Comparison of ENCODE assay signal across 20 mouse cellular contexts in the genomic region with DNA sequence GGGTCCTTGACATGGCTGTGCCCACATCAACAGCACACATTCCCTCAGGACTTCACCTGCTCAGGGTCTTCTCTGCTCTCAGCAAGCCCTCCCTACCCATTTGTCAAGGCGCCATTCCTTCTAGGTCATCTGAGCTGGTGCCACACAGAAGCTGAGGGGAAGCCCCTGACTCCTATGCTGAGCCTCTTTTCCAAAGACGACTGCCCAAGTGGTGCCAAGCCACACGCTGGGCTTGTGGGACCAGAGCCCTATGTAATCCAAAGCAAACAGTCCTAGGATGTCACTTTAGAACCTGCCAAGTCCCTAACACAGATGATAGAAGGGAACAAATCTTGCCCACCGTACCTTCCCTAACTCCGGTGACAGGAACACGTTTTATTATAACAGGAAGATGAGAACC.
DNase-seq lines count a peak whose midpoint lies in the region; ATAC-seq and TF ChIP-seq lines count a peak whose summit lies in the region.
"Had no signal": no experiment of that assay in that cellular context is flagged by ENCODE, and none has a peak within 500 bp of the region (broad histone marks: within the 10 kb centered on the region; RNA-seq: fewer than 3 reads in every experiment).

No protein-coding gene starts in this region.

- H3K27me3 ChIP-seq in heart, embryonic 14.5 days (ENCODE audit: control insufficient read depth, insufficient read depth, low read length) = no peaks in the 10 kb centered on the region
- no peaks in the 10 kb centered on the region for H3K27me3 ChIP-seq in liver, embryonic 12.5 days (replicated peaks)
- no peaks in the 10 kb centered on the region for H3K27me3 ChIP-seq in liver, postnatal 0 days (ENCODE audit: insufficient read depth, low read length)
- H3K27me3 ChIP-seq in liver, embryonic 13.5 days = no peaks in the 10 kb centered on the region
- H3K27me3 ChIP-seq: forebrain, embryonic 15.5 days; hindbrain, embryonic 12.5 days; Patski had no signal

- H3K9ac ChIP-seq in heart, embryonic 14.5 days (ENCODE audit: low read length) = no peak overlapping the region
- no peak overlapping the region for H3K9ac ChIP-seq in liver, embryonic 12.5 days
- H3K9ac ChIP-seq in liver, postnatal 0 days (replicated peaks) = no peak overlapping the region
- H3K9ac ChIP-seq in liver, embryonic 13.5 days = no peak overlapping the region
- H3K9ac ChIP-seq: forebrain, embryonic 15.5 days; hindbrain, embryonic 12.5 days had no signal

- no peaks in the 10 kb centered on the region for H3K36me3 ChIP-seq in heart, embryonic 14.5 days (ENCODE audit: control insufficient read depth, insufficient read depth, low read length)
- no peaks in the 10 kb centered on the region for H3K36me3 ChIP-seq in liver, embryonic 12.5 days
- no peaks in the 10 kb centered on the region for H3K36me3 ChIP-seq in liver, postnatal 0 days (replicated peaks; ENCODE audit: insufficient read depth, low read length)
- no peaks in the 10 kb centered on the region for H3K36me3 ChIP-seq in liver, embryonic 13.5 days
- H3K36me3 ChIP-seq: forebrain, embryonic 15.5 days; hindbrain, embryonic 12.5 days; limb, embryonic 10.5 days had no signal

- H3K4me3 ChIP-seq in heart, embryonic 14.5 days (ENCODE audit: control insufficient read depth in 1 of 2, insufficient read depth in 1 of 2, low read depth in 1 of 2, low read length in 2 of 2) = no peak overlapping the region
- H3K4me3 ChIP-seq in liver, embryonic 12.5 days = no peak overlapping the region
- no peak overlapping the region for H3K4me3 ChIP-seq in liver, postnatal 0 days (ENCODE audit: low read depth, low read length)
- no peak overlapping the region for H3K4me3 ChIP-seq in liver, embryonic 13.5 days (replicated peaks)
- H3K4me3 ChIP-seq: forebrain, embryonic 15.5 days; hindbrain, embryonic 12.5 days; limb, embryonic 10.5 days had no signal

- no peak for TF ChIP-seq CTCF in liver, postnatal 0 days (IDR thresholded peaks at IDR 0.05; ENCODE audit: low read depth)

- peak overlapping the region; percentile 54; the same call in 1 of the 2 replicates for H3K4me2 ChIP-seq in heart, embryonic 14.5 days (ENCODE audit: low read length)
- no peak overlapping the region for H3K4me2 ChIP-seq in liver, embryonic 12.5 days
- no peak overlapping the region for H3K4me2 ChIP-seq in liver, postnatal 0 days (ENCODE audit: low read depth, low read length)
- no peak overlapping the region for H3K4me2 ChIP-seq in liver, embryonic 13.5 days
- H3K4me2 ChIP-seq: forebrain, embryonic 15.5 days; hindbrain, embryonic 12.5 days had no signal

- ATAC-seq in heart, embryonic 14.5 days (ENCODE audit: insufficient number of reproducible peaks, insufficient read depth, low FRiP score, low read depth) = no peak
- no peak for ATAC-seq in liver, embryonic 12.5 days
- no peak for ATAC-seq in liver, postnatal 0 days
- no peak for ATAC-seq in liver, embryonic 13.5 days (ENCODE audit: low read depth)
- ATAC-seq: forebrain, embryonic 15.5 days; inflammation-experienced regulatory T-cells, adult 6 months; Patski had no signal

- no peaks in the 10 kb centered on the region for H3K9me3 ChIP-seq in heart, embryonic 14.5 days (ENCODE audit: control insufficient read depth, low read length)
- H3K9me3 ChIP-seq in liver, embryonic 12.5 days (replicated peaks) = no peaks in the 10 kb centered on the region
- H3K9me3 ChIP-seq in liver, postnatal 0 days (ENCODE audit: low read length) = no peaks in the 10 kb centered on the region
- no peaks in the 10 kb centered on the region for H3K9me3 ChIP-seq in liver, embryonic 13.5 days (replicated peaks)
- H3K9me3 ChIP-seq: forebrain, embryonic 15.5 days; hindbrain, embryonic 12.5 days; limb, embryonic 10.5 days had no signal

- peaks cover 50 to 67% of the 10 kb centered on the region in 2 experiments for H3K4me1 ChIP-seq in heart, embryonic 14.5 days (ENCODE audit: control insufficient read depth in 2 of 2, insufficient read depth in 2 of 2, low read length in 2 of 2)
- H3K4me1 ChIP-seq in liver, embryonic 12.5 days = peaks cover 74% of the 10 kb centered on the region
- peaks cover 13% of the 10 kb centered on the region for H3K4me1 ChIP-seq in liver, postnatal 0 days (ENCODE audit: insufficient read depth)
- peaks cover 83% of the 10 kb centered on the region for H3K4me1 ChIP-seq in liver, embryonic 13.5 days (replicated peaks)

- DNase-seq in heart, adult 18-20 months = no peak
- no peak for DNase-seq in liver, postnatal 0 days
- DNase-seq in liver, embryonic 13.5 days = no peak
- DNase-seq in skeletal muscle tissue, adult 2 months (ENCODE audit: low read depth, low spot score) = peak; percentile 67
- no peak for DNase-seq in embryo, embryonic 11 days
- DNase-seq: adrenal gland, adult 8-10 months; cerebellum, adult 9-11 months; gastrocnemius, postnatal 36 days; kidney, adult 2 months; kidney, postnatal 10 days; lung, postnatal 10 days; right cerebral cortex, adult 18-20 months; thymus, postnatal 14 days had no signal

- WGBS in heart, embryonic 14.5 days = 67% methylated on average over 6 of the region's 6 CpGs
- 82% methylated on average over 6 of the region's 6 CpGs for WGBS in liver, embryonic 12.5 days (ENCODE audit: insufficient replicate concordance)
- 79% methylated on average over 6 of the region's 6 CpGs for WGBS in liver, postnatal 0 days (ENCODE audit: insufficient replicate concordance)
- 72% methylated on average over 6 of the region's 6 CpGs for WGBS in liver, embryonic 13.5 days (ENCODE audit: insufficient replicate concordance)

- peak overlapping the region; percentile 47 to 91; a peak in 3 of 4 replicates for H3K27ac ChIP-seq in heart, embryonic 14.5 days (replicated peaks in 1 of 2; ENCODE audit: control insufficient read depth in 1 of 2, insufficient read depth in 1 of 2, low read depth in 2 of 2, low read length in 2 of 2)
- H3K27ac ChIP-seq in liver, embryonic 12.5 days = peak overlapping the region; percentile 72
- H3K27ac ChIP-seq in liver, postnatal 0 days (ENCODE audit: low read depth) = no peak overlapping the region
- H3K27ac ChIP-seq in liver, embryonic 13.5 days = peak overlapping the region; percentile 95
- H3K27ac ChIP-seq: forebrain, embryonic 15.5 days; hindbrain, embryonic 12.5 days had no signal

- no peak for TF ChIP-seq EP300 in liver, postnatal 0 days (IDR thresholded peaks at IDR 0.05; ENCODE audit: low read depth)
